Mouse (Mus musculus): ENCODE results near the gene Plekha7.

Gene Plekha7

GRCm38 (mm10) chr7:116184358-116185057, 123.7 kb downstream of the Plekha7 start:
- no peak for DNase-seq

- DNase-seq, result no peak
Observed at GRCm38 (mm10) chr7:116182451-116182850, 125.7 kb downstream of the Plekha7 start.

- DNase-seq, result no peak
Observed at GRCm38 (mm10) chr7:116181444-116181946, 126.7 kb downstream of the Plekha7 start.

- DNase-seq, result no peak
Observed at GRCm38 (mm10) chr7:116178916-116179315, 129.3 kb downstream of the Plekha7 start.

- DNase-seq, result no peak
Observed at GRCm38 (mm10) chr7:116172774-116173173, 135.4 kb downstream of the Plekha7 start.

- DNase-seq, result no peak
Observed at GRCm38 (mm10) chr7:116169426-116169825, 138.8 kb downstream of the Plekha7 start.

- DNase-seq, result no peak
Observed at GRCm38 (mm10) chr7:116168224-116168623, 140.0 kb downstream of the Plekha7 start.

GRCm38 (mm10) chr7:116164232-116164631, 143.9 kb downstream of the Plekha7 start:
- no peak for DNase-seq

- DNase-seq, result peak in 1 of 2 experiments; percentile 15
Observed at GRCm38 (mm10) chr7:116161544-116161943, 146.6 kb downstream of the Plekha7 start.

- DNase-seq, result no peak
Observed at GRCm38 (mm10) chr7:116156894-116157143, 151.4 kb downstream of the Plekha7 start.

- DNase-seq, result no peak
Observed at GRCm38 (mm10) chr7:116156072-116156893, 151.9 kb downstream of the Plekha7 start.

GRCm38 (mm10) chr7:116153781-116154368, 154.3 kb downstream of the Plekha7 start:
- no peak for DNase-seq

- DNase-seq, result no peak
Observed at GRCm38 (mm10) chr7:116149568-116149967, 158.6 kb downstream of the Plekha7 start.

- no peak for DNase-seq
Observed at GRCm38 (mm10) chr7:116147114-116147513, 161.1 kb downstream of the Plekha7 start.

- DNase-seq, result no peak
Observed at GRCm38 (mm10) chr7:116145030-116145429, 163.1 kb downstream of the Plekha7 start.

GRCm38 (mm10) chr7:116137671-116138070, 170.5 kb downstream of the Plekha7 start:
- no peak for DNase-seq

- no peak for DNase-seq
Observed at GRCm38 (mm10) chr7:116137149-116137548, 171.0 kb downstream of the Plekha7 start.

GRCm38 (mm10) chr7:116134413-116135292, 173.5 kb downstream of the Plekha7 start:
- DNase-seq, result no peak

GRCm38 (mm10) chr7:116132078-116132477, 176.1 kb downstream of the Plekha7 start:
- DNase-seq, result peak; percentile 51 to 58

GRCm38 (mm10) chr7:116131390-116131789, 176.8 kb downstream of the Plekha7 start:
- DNase-seq, result no peak

- no peak for DNase-seq
Observed at GRCm38 (mm10) chr7:116129374-116129773, 178.8 kb downstream of the Plekha7 start.

- no peak for DNase-seq
Observed at GRCm38 (mm10) chr7:116128286-116128685, 179.9 kb downstream of the Plekha7 start.

GRCm38 (mm10) chr7:116127052-116127451, 181.1 kb downstream of the Plekha7 start:
- no peak for DNase-seq

All from thymus, postnatal 36 days (tissue).